Mouse (Mus musculus) liver, embryonic 14.5 days (tissue): ENCODE measurements around the gene Pomp. TPM values are rescaled to one million over a fixed set of nuclear protein-coding genes. Genes with fewer than 3 reads are reported as not detected.
A peak's percentile ranks its signal among the peaks of the same experiment; 100 is the strongest.

ENCODE experiments used
- ATAC-seq: fragments of 200-750 bp; cut with Nextera tagmentation; 2 replicates; pipeline ENCODE4 v1.8.0; 2017; ENCODE audit warnings: moderate number of reproducible peaks, mild to moderate bottlenecking, moderate library complexity; ENCODE audit not compliant: insufficient read depth
- DNase-seq, 3 experiments: peaks; one replicate each; pipeline ENCODE4 v3.0.0-alpha.2; 2012 to 2013; ENCODE audit warnings: low read depth in 3 of 3, low spot score in 3 of 3
- H3K27ac ChIP-seq: fragments of 300-500 bp; sonication (generic); 2 replicates; pipeline ENCODE4 v1.5.1; 2014; ENCODE audit warnings: moderate library complexity, mild to moderate bottlenecking, control low read depth, inconsistent platforms
- H3K27me3 ChIP-seq: fragments of 300-500 bp; sonication (generic); 2 replicates; pipeline ENCODE4 v1.6.1; 2014; ENCODE audit warnings: mild to moderate bottlenecking, low read length, moderate library complexity; ENCODE audit not compliant: control insufficient read depth, insufficient read depth
- H3K36me3 ChIP-seq: fragments of 300-500 bp; sonication (generic); replicated peaks from 2 replicates; pipeline ENCODE4 v1.6.1; 2014; ENCODE audit warnings: low read depth; ENCODE audit not compliant: control insufficient read depth, insufficient read depth
- H3K4me1 ChIP-seq, 2 experiments: fragments of 200-500 bp in 1 of 2; fragments of 300-500 bp in 1 of 2; sonication (generic) in 1 of 2; replicated peaks; 2 replicates each; pipeline ENCODE4 v1.6.1; 2012 to 2014; ENCODE audit warnings: antibody characterized with exemption in 1 of 2, inconsistent platforms in 1 of 2, low read length in 1 of 2; ENCODE audit not compliant: control insufficient read depth in 2 of 2, insufficient read depth in 2 of 2
- H3K4me2 ChIP-seq: fragments of 300-500 bp; sonication (generic); 2 replicates; pipeline ENCODE4 v1.6.1; 2014; ENCODE audit warnings: low read depth, mild to moderate bottlenecking, control low read depth, moderate library complexity
- H3K4me3 ChIP-seq, 2 experiments: fragments of 200-500 bp in 1 of 2; fragments of 300-500 bp in 1 of 2; sonication (generic) in 1 of 2; 2 replicates each; pipeline ENCODE4 v1.5.1; 2012 to 2014; ENCODE audit warnings: low read depth in 2 of 2, low read length in 2 of 2, mild to moderate bottlenecking in 2 of 2, control low read depth in 1 of 2, inconsistent platforms in 1 of 2, moderate library complexity in 1 of 2; ENCODE audit not compliant: insufficient read depth in 1 of 2
- H3K9ac ChIP-seq: fragments of 300-500 bp; sonication (generic); replicated peaks from 2 replicates; pipeline ENCODE4 v1.6.1; 2014; ENCODE audit warnings: mild to moderate bottlenecking, control low read depth, moderate library complexity
- H3K9me3 ChIP-seq: fragments of 300-500 bp; sonication (generic); 2 replicates; pipeline ENCODE4 v1.6.1; 2016; ENCODE audit warnings: low read length, mixed read lengths; ENCODE audit not compliant: control insufficient read depth
- CTCF ChIP-seq: IDR thresholded peaks from 2 replicates; pipeline ENCODE4 v1.5.1; 2016; ENCODE audit warnings: antibody characterized with exemption, low read depth, control low read depth
- EP300 ChIP-seq: IDR thresholded peaks from 2 replicates; pipeline ENCODE4 v1.6.1; 2016; ENCODE audit warnings: antibody characterized with exemption, low read depth
- WGBS: fragments of 180-500 bp; shearing (Covaris S2); extraction: QIAGEN DNeasy Blood & Tissue Kit; methylation state at CpG from one replicate; pipeline ENCODE4 v1.1.7; 2014; ENCODE audit not compliant: insufficient replicate concordance; 5-methylcytosine and 5-hydroxymethylcytosine counted together
- polyA plus RNA-seq, 2 experiments: library from polyadenylated mRNA; depleted of rRNA in 1 of 2; stranded (reverse) in 1 of 2; unstranded in 1 of 2; fragments of >200 nt; fragmentation: Nextera tagmentation in 1 of 2; extraction: Ambion mirVana in 1 of 2; gene quantifications; 2 replicates each; pipeline versions ENCODE4 v1.2.1 to v1.2.3; 2012 to 2014

Pomp gene
- polyA plus RNA-seq, 2 experiments, result 109 to 261 TPM

DNA sequence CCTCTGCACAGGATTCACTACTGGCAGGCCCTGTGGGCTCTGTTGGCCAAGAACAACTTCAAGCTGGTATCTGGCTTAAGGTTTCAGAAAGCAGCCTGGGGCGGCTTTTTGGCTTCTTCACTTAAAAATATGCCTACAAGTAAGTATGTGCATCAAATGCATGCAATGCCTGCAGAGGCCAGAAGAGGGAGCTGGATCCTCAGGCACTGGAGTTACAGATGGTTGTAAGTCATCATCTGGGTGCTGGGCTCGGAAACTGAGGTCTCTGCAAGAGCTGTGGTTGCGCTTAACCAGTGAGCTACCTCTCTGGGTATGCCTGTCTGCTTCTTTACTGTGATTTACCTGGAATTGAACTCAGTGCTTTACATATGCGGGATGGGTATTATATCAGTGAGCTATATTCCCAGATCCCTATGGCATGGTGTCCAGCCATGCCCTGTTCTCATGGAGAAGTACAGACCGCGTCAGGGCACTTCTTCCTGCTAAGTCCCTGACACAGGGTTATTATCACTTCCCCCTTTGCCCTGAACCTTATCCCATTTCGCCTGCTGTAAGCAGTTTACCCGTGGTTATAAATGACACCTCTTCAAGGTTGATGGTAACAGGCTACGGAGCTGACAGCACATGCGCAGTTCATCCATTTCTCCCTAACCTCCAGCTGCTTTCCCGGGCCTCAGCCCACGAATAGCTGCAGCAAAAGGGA, 50.7 kb downstream of the Pomp start:
- DNase-seq (no peak), ATAC-seq (no peak)
- no peaks in the 10 kb centered on the region for H3K36me3 ChIP-seq
- peak; percentile 56 for TF ChIP-seq CTCF
- no peak for TF ChIP-seq EP300
- no peaks in the 10 kb centered on the region for H3K9me3 ChIP-seq
- no peak overlapping the region for H3K9ac ChIP-seq
- no peak overlapping the region for H3K27ac ChIP-seq
- no peak overlapping the region for H3K4me3 ChIP-seq
- H3K27me3 ChIP-seq, result no peaks in the 10 kb centered on the region
- WGBS, result 57% methylated on average over 12 of the region's 12 CpGs
- H3K4me1 ChIP-seq, result 0 out of 4 replicates have a peak, but pooled peaks cover 0 to 4% of the 10 kb centered on the region in 2 experiments
- no peak overlapping the region for H3K4me2 ChIP-seq

DNA sequence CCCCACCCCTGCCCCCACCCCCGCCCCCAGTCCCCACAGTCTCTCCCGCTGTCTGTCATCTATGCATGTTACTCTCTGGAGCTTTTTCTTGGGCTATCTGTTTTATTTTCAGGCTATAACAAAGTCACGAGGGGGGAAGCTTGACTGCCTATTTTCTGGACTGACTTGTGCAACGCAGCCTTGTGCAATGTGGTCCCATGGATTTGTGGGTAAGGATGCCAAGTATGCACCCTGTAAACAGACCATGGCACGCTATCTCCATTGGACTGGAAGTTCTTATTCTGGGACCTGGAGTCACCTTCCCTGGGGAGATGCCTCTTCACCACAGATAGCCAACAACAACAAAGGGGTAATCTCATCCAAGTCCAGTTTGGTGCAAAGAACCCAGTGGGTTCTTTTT, 51.5 kb downstream of the Pomp start:
- H3K9ac ChIP-seq, result no peak overlapping the region
- H3K36me3 ChIP-seq, result no peaks in the 10 kb centered on the region
- no peak for DNase-seq
- no peak overlapping the region for H3K27ac ChIP-seq
- ATAC-seq, result no peak
- no peaks in the 10 kb centered on the region for H3K9me3 ChIP-seq
- H3K27me3 ChIP-seq, result no peaks in the 10 kb centered on the region
- TF ChIP-seq CTCF (no peak), EP300 (no peak)
- H3K4me2 ChIP-seq, result no peak overlapping the region
- 0 out of 4 replicates have a peak, but pooled peaks cover 0 to 5% of the 10 kb centered on the region in 2 experiments for H3K4me1 ChIP-seq
- 60% methylated on average over 5 of the region's 5 CpGs for WGBS
- no peak overlapping the region for H3K4me3 ChIP-seq

- H3K36me3 ChIP-seq, result no peaks in the 10 kb centered on the region
- H3K9me3 ChIP-seq, result no peaks in the 10 kb centered on the region
- TF ChIP-seq EP300 (no peak), CTCF (no peak)
- ATAC-seq (no peak), DNase-seq (no peak)
- no peak overlapping the region for H3K4me2 ChIP-seq
- H3K27me3 ChIP-seq, result no peaks in the 10 kb centered on the region
- H3K9ac ChIP-seq, result no peak overlapping the region
- 24% methylated on average over 14 of the region's 14 CpGs for WGBS
- H3K27ac ChIP-seq, result no peak overlapping the region
- 0 out of 4 replicates have a peak, but pooled peaks cover 0 to 9% of the 10 kb centered on the region in 2 experiments for H3K4me1 ChIP-seq
- H3K4me3 ChIP-seq, result no peak overlapping the region
These were observed 53.1 kb downstream of the Pomp start for GRCm38 (mm10) chr5:147913241-147913842.

GRCm38 (mm10) chr5:147915038-147915566, 54.8 kb downstream of the Pomp start:
- 17% methylated on average over 6 of the region's 6 CpGs for WGBS
- Histone ChIP-seq H3K27me3 (no peaks in the 10 kb centered on the region), H3K4me3 (no peak overlapping the region), H3K4me1 (0 out of 4 replicates have a peak, but pooled peaks cover 0 to 11% of the 10 kb centered on the region in 2 experiments), H3K36me3 (no peaks in the 10 kb centered on the region), H3K9me3 (no peaks in the 10 kb centered on the region), H3K9ac (no peak overlapping the region), H3K4me2 (no peak overlapping the region), H3K27ac (no peak overlapping the region)
- DNase-seq (no peak), ATAC-seq (no peak)
- TF ChIP-seq CTCF (peak; percentile 43; the same call in 1 of the 2 replicates), EP300 (no peak)

DNA sequence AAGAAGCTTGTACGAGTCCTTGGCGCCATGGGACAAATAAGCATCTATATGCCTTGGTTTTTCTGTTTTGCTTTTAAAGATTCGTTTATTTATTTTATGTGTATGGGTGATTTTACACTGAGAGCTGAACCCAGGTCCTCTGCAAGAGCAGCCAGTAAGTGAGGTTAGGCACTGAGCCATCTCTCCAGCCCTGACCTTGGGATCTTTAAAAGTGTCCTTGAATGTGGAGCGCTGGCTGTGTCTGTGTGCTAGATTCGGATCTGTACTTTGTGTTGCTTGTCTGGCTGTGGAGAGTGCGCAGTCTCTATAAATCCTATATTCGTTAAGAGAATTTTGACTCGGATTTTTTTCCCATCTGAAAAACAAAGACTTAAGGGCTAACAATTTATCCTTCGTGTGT, 55.9 kb downstream of the Pomp start:
- Histone ChIP-seq H3K9me3 (no peaks in the 10 kb centered on the region), H3K4me2 (no peak overlapping the region), H3K27me3 (no peaks in the 10 kb centered on the region), H3K9ac (no peak overlapping the region), H3K36me3 (no peaks in the 10 kb centered on the region), H3K4me1 (0 out of 4 replicates have a peak, but pooled peaks cover 0 to 11% of the 10 kb centered on the region in 2 experiments), H3K27ac (no peak overlapping the region), H3K4me3 (no peak overlapping the region)
- WGBS, result 68% methylated on average over 9 of the region's 9 CpGs
- ATAC-seq, result no peak
- no peak for DNase-seq
- no peak for TF ChIP-seq CTCF
- TF ChIP-seq EP300, result no peak
